Mouse (Mus musculus) small intestine, adult 2 months (tissue): Measurements from ENCODE around the gene Ltb. TPM values are rescaled to one million over a fixed set of nuclear protein-coding genes. Genes with fewer than 3 reads are reported as not detected.

Experiments
- H3K27ac ChIP-seq: fragments of 200-500 bp; 2 replicates; pipeline ENCODE4 v1.5.1; 2012; ENCODE audit warnings: low read depth, low read length, control low read depth, inconsistent platforms; ENCODE audit not compliant: insufficient read depth
- H3K27me3 ChIP-seq: fragments of 200-500 bp; 2 replicates; pipeline ENCODE4 v1.6.1; 2012; ENCODE audit warnings: mild to moderate bottlenecking, moderate library complexity, low read length, inconsistent platforms; ENCODE audit not compliant: control insufficient read depth, insufficient read depth
- H3K36me3 ChIP-seq: fragments of 200-500 bp; 2 replicates; pipeline ENCODE4 v1.6.1; 2012; ENCODE audit warnings: mild to moderate bottlenecking, low read length, control low read depth, inconsistent platforms; ENCODE audit not compliant: control insufficient read depth, insufficient read depth
- H3K4me1 ChIP-seq: fragments of 200-500 bp; 2 replicates; pipeline ENCODE4 v1.6.1; 2012; ENCODE audit warnings: low read length, inconsistent platforms, mixed read lengths; ENCODE audit not compliant: control insufficient read depth, insufficient read depth, insufficient read length
- H3K4me3 ChIP-seq: fragments of 200-500 bp; 2 replicates; pipeline ENCODE4 v1.5.1; 2012; ENCODE audit warnings: low read depth, mild to moderate bottlenecking, control low read depth, inconsistent platforms, low read length, moderate library complexity
- CTCF ChIP-seq: fragments of 200-500 bp; IDR thresholded peaks from 2 replicates; pipeline ENCODE4 v1.5.1; 2012; ENCODE audit warnings: low read depth, mild to moderate bottlenecking, control low read depth, inconsistent platforms, low read length, moderate library complexity, mixed read lengths; ENCODE audit not compliant: insufficient replicate concordance, insufficient read length; ENCODE audit errors: extremely low read depth
- POLR2A ChIP-seq: fragments of 200-500 bp; IDR thresholded peaks from 2 replicates; pipeline ENCODE4 v1.6.1; 2012; ENCODE audit warnings: low read depth, mild to moderate bottlenecking, control low read depth, inconsistent platforms, low read length, moderate library complexity
- whole genome bisulfite sequencing: fragments of 180-500 bp; shearing (Covaris S2); methylation state at CpG from one replicate; pipeline ENCODE4 v1.1.7; 2018; 5-methylcytosine and 5-hydroxymethylcytosine counted together
- polyA plus RNA-seq: library from polyadenylated mRNA; depleted of rRNA; stranded (reverse); fragments of >200 nt; gene quantifications from 2 replicates; pipeline ENCODE4 v1.2.3, GENCODE M21; 2012

Ltb gene
- polyA plus RNA-seq, 1 experiment = 32.9 TPM

DNA sequence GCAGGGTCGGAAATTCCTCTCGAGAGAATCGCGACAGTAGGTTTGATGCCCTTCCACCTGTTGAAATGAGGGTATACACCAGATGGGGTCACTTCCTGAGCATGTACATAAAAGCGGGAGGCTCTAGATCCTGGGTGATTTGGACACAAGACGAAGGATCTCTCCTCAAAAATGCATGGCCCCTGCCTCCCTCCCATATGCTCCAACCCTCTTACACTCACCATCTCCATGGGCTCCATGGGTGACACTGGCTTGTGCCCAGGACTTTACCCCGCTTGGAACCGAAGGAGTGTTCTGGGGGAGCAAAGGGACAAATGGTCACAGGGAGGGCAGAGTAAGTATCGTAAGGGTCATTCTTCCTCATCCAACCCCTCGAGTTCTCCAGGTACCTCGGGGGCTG is 32.8 kb upstream of the Ltb start:
- H3K4me1 ChIP-seq = peaks cover 9% of the 10 kb centered on the region; the same call in 1 of the 2 replicates
- WGBS = 76% methylated on average over 11 of the region's 11 CpGs
- TF ChIP-seq POLR2A (no peak), CTCF (no peak)
- H3K27me3 ChIP-seq = no peaks in the 10 kb centered on the region
- H3K36me3 ChIP-seq = peaks cover 57% of the 10 kb centered on the region
- H3K4me3 ChIP-seq = no peak overlapping the region
- no peak overlapping the region for H3K27ac ChIP-seq

DNA sequence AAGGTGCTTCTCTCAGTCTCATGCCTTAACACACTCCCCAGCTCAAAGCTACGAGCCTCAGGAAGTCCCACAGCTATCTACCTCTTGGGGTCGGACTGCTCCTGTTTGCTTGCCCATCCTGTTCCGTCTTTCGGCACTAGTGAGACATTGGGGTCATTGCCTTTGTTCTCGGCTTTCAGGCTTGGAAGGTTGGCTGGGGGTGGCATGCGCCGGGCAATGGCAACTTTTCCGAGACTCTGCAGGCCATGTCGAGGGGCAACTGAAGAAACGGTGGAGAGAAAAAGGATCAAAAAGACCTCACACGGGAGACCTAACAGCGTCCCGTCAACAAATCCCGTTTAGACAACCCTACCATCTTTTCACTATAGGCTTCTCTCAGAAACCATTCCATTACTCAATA is 32.1 kb upstream of the Ltb start:
- WGBS = 70% methylated on average over 14 of the region's 14 CpGs
- H3K4me1 ChIP-seq = peaks cover 10% of the 10 kb centered on the region; the same call in 1 of the 2 replicates
- TF ChIP-seq POLR2A (no peak), CTCF (no peak)
- H3K4me3 ChIP-seq = no peak overlapping the region
- H3K27me3 ChIP-seq = no peaks in the 10 kb centered on the region
- H3K27ac ChIP-seq = no peak overlapping the region
- H3K36me3 ChIP-seq = peaks cover 50% of the 10 kb centered on the region

DNA sequence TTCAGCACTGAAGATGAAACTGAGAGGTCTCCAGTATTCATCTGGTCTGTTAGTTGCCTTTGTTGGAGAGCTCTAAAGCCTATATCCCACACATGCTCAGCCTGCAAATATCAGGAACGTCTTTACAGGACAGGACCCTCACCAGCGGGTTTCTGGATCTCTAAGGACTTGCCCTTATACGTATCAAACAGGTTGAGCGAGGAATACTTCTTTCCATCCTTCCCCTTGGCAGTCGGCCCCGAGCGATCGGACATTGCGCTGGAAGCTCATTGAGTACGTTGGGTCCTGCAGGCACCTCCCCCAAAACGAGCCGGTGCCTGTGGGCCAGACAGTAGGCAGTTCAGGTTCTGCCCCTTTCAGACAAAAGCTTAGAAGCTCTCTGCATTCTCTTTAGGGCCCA is 31.5 kb upstream of the Ltb start:
- H3K27me3 ChIP-seq = no peaks in the 10 kb centered on the region
- H3K4me3 ChIP-seq = peak overlapping the region; percentile 35
- 10% methylated on average over 12 of the region's 12 CpGs for WGBS
- no peak overlapping the region for H3K27ac ChIP-seq
- H3K36me3 ChIP-seq = peaks cover 44% of the 10 kb centered on the region
- TF ChIP-seq POLR2A (no peak), CTCF (no peak)
- peaks cover 10% of the 10 kb centered on the region; the same call in 1 of the 2 replicates for H3K4me1 ChIP-seq

DNA sequence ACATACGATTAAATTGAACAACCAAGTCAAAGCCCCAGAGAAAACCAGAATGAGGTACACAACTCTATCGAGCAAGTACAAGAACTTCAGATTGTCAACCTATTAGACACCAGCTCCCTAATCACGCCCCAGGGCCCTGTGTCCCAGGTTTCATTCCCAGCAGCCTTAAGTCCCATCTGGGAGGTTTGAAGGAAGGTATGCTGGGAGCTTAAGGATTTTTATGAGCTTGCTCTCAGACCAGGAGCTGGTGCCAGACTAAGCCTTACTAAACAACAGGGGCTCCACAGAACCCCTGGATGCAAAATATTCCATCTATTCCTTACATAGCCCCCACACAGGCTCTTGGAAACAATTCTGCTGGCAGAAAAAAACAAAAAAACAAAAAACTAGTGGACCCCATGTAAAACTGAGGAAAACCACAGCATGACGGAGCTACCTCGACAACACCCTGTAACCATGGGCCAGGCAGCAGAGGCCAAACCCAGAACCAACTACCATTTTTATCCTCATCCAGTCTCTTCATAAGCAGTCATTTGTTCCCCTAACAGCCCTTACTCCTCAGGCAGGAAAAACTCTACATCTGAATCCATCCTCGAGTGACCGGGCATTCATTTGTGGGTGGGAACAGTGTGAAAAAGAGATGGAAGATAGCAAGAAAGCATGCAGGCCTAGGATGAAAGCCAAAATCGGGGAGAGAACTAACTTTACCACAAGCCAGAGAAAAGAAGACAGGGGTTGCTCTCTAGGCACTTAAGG is 30.7 kb upstream of the Ltb start:
- no peak for TF ChIP-seq CTCF
- no peak for TF ChIP-seq POLR2A
- Histone ChIP-seq H3K4me1 (peaks cover 10% of the 10 kb centered on the region; the same call in 1 of the 2 replicates), H3K27me3 (no peaks in the 10 kb centered on the region), H3K4me3 (peak overlapping the region; percentile 99), H3K36me3 (peaks cover 37% of the 10 kb centered on the region), H3K27ac (peak overlapping the region; percentile 80)
- 2% methylated on average over 8 of the region's 8 CpGs for WGBS

DNA sequence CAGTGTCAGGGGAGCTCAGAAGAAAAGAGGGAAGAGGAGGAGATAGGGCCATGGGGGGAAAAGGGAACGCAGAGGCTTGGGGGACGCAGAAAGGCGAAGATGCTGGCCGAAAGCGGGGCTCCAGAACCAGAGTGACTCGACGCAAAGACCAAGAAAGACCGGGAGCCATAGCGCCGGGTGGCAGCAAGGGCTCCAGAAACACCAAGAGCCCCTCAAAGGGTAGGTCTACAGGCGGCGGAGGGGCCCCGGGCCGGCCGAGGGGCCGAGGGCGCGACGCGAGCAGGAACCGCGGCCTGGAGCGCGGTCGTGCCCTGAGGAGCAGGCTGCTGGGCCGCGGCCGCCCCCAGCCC is 30.0 kb upstream of the Ltb start:
- Histone ChIP-seq H3K27me3 (no peaks in the 10 kb centered on the region), H3K4me3 (peak overlapping the region; percentile 99), H3K4me1 (peaks cover 10% of the 10 kb centered on the region; the same call in 1 of the 2 replicates), H3K36me3 (peaks cover 30% of the 10 kb centered on the region), H3K27ac (peak overlapping the region; percentile 80)
- WGBS = 2% methylated on average over 28 of the region's 28 CpGs
- no peak for TF ChIP-seq POLR2A
- TF ChIP-seq CTCF = no peak

DNA sequence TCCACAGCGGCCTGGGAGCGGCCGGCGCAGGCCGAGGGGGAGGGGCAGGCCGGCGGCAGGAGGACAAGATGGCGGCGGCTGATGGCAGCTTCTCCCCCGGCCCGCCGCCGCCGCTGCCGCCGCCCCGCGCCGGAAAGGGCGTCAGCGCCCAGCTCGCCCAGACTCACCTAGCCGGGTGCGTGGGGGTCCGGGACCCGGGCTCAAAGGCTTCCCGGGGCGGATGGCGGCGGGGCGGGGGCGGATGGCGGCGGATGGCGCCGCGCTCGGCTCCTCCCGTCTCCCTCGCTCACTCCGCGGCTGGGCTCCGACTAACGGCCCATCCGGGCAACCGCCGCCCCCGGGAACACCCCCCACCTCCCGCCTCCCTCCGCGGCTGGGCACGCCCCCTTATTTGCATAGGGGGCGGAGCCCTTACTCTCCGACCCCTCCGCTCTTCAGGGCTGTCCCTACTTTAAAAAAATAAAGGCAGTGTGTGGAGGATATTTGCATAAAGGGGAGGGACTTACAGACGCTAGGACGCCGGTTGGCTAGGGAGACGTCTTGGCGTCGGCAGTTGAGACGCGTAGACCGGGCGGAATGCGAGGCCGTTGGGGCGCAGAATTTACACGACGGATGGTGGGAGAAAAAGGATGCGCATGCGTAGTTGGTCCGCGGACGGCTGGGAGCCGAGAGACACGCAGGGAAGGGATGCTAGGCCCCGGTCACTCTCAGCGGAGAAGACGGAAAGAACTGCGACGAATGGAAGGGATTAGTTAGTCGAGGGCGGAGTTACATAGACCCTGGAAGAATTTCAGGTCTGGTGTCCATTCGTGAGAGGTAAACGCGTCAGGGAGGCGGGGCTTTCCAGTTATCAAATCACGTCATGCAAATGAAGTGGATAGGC is 29.4 kb upstream of the Ltb start, which contains the start of gene Prrc2a:
TSS of gene Prrc2a (minus strand) at position 330 of the 883 bp plus-strand sequence.
- Histone ChIP-seq H3K27ac (peak within 1 kb of the TSS; percentile 99), H3K4me1 (peaks cover 10% of the 10 kb centered on the region; the same call in 1 of the 2 replicates), H3K36me3 (peaks cover 24% of the 10 kb centered on the region), H3K27me3 (no peaks in the 10 kb centered on the region), H3K4me3 (peak within 1 kb of the TSS; percentile 99)
- WGBS = 1% methylated on average over 85 of the region's 89 CpGs
- TF ChIP-seq POLR2A = peak; percentile 86; the same call in 1 of the 2 replicates
- no peak for TF ChIP-seq CTCF
